Mouse (Mus musculus) lung, embryonic 14.5 days (tissue): ENCODE results near the gene Zbtb3. TPM values are rescaled to one million over a fixed set of nuclear protein-coding genes. Genes with fewer than 3 reads are reported as not detected.

Source experiments
- ATAC-seq: fragments of 200-750 bp; cut with Nextera tagmentation; 2 replicates; pipeline ENCODE4 v1.8.0; 2017; ENCODE audit warnings: mild to moderate bottlenecking, moderate TSS enrichment, moderate library complexity; ENCODE audit not compliant: insufficient read depth
- DNase-seq: peaks from one replicate; pipeline ENCODE4 v3.0.0-alpha.2; 2015
- H3K27ac ChIP-seq: fragments of 300-500 bp; sonication (generic); 2 replicates; pipeline ENCODE4 v1.5.1; 2014; ENCODE audit warnings: low read depth, mild to moderate bottlenecking, moderate library complexity
- H3K27me3 ChIP-seq: fragments of 300-500 bp; sonication (generic); 2 replicates; pipeline ENCODE4 v1.6.1; 2014; ENCODE audit warnings: low read length, control low read depth; ENCODE audit not compliant: insufficient read depth
- H3K36me3 ChIP-seq: fragments of 300-500 bp; sonication (generic); 2 replicates; pipeline ENCODE4 v1.6.1; 2014; ENCODE audit warnings: control low read depth; ENCODE audit not compliant: insufficient read depth
- H3K4me1 ChIP-seq: fragments of 300-500 bp; sonication (generic); 2 replicates; pipeline ENCODE4 v1.6.1; 2014; ENCODE audit warnings: antibody characterized with exemption, control low read depth; ENCODE audit not compliant: insufficient read depth
- H3K4me2 ChIP-seq: fragments of 300-500 bp; sonication (generic); 2 replicates; pipeline ENCODE4 v1.6.1; 2014; ENCODE audit warnings: mild to moderate bottlenecking
- H3K4me3 ChIP-seq: fragments of 300-500 bp; sonication (generic); 2 replicates; pipeline ENCODE4 v1.5.1; 2014; ENCODE audit warnings: low read depth, low read length
- H3K9ac ChIP-seq: fragments of 300-500 bp; sonication (generic); 2 replicates; pipeline ENCODE4 v1.6.1; 2014
- H3K9me3 ChIP-seq: fragments of 300-500 bp; sonication (generic); 2 replicates; pipeline ENCODE4 v1.6.1; 2016; ENCODE audit warnings: low read depth, low read length, control low read depth
- CTCF ChIP-seq: IDR thresholded peaks from 2 replicates; pipeline ENCODE4 v1.5.1; 2016; ENCODE audit warnings: antibody characterized with exemption, low read depth
- WGBS: fragments of 180-500 bp; shearing (Covaris S2); extraction: QIAGEN DNeasy Blood & Tissue Kit; methylation state at CpG from one replicate; pipeline ENCODE4 v1.1.7; 2014; 5-methylcytosine and 5-hydroxymethylcytosine counted together
- polyA plus RNA-seq: library from polyadenylated mRNA; unstranded; fragments of >200 nt; fragmentation: Nextera tagmentation; extraction: Ambion mirVana; gene quantifications from 2 replicates; pipeline ENCODE4 v1.2.1, GENCODE M21; 2014

Zbtb3 gene
- 6.1 and 6.6 TPM in 2 replicates for polyA plus RNA-seq

GRCm38 (mm10) chr19:8802130-8802821 is at the start of gene Zbtb3:
TSS of gene Zbtb3 (plus strand) at chr19:8802555.
- DNase-seq (peak; percentile 97), ATAC-seq (peak; percentile 97)
- WGBS: under 1% methylated on average over 30 of the region's 30 CpGs
- Histone ChIP-seq H3K9ac (peak within 1 kb of the TSS; percentile 55), H3K4me3 (peak within 1 kb of the TSS; percentile 60), H3K27me3 (no peaks in the 10 kb centered on the region), H3K27ac (peak within 1 kb of the TSS; percentile 88), H3K4me1 (0 out of 2 replicates have a peak, but pooled peaks cover 3% of the 10 kb centered on the region), H3K9me3 (no peaks in the 10 kb centered on the region), H3K4me2 (peak within 1 kb of the TSS; percentile 85), H3K36me3 (peaks cover 29% of the 10 kb centered on the region)
- no peak for TF ChIP-seq CTCF

- DNase-seq: no peak
- WGBS: 61% methylated on average over 3 of the region's 3 CpGs
Observed at GRCm38 (mm10) chr19:8755652-8756051, 46.7 kb upstream of the Zbtb3 start.

GRCm38 (mm10) chr19:8756635-8757387 is 45.5 kb upstream of the Zbtb3 start, which contains the start of gene Nxf1:
TSS of gene Nxf1 (plus strand) at chr19:8757073.
- peak; percentile 94 for ATAC-seq
- Histone ChIP-seq H3K36me3 (peaks cover 27% of the 10 kb centered on the region), H3K4me2 (peak within 1 kb of the TSS; percentile 61), H3K9me3 (no peaks in the 10 kb centered on the region), H3K4me3 (peak within 1 kb of the TSS; percentile 96), H3K27ac (peak within 1 kb of the TSS; percentile 92), H3K27me3 (no peaks in the 10 kb centered on the region), H3K4me1 (0 out of 2 replicates have a peak, but pooled peaks cover 3% of the 10 kb centered on the region), H3K9ac (peak within 1 kb of the TSS; percentile 96)
- DNase-seq: peak; percentile 99
- WGBS: under 1% methylated on average over 75 of the region's 75 CpGs
- TF ChIP-seq CTCF: 0 out of 2 replicates have a peak, but pooled peaks have one; percentile 7

More at GRCm38 (mm10) chr19:8755652-8756051, 46.7 kb upstream of the Zbtb3 start:
- peaks cover 38% of the 10 kb centered on the region for H3K36me3 ChIP-seq
- H3K4me2 ChIP-seq: peak overlapping the region; percentile 61
- no peak for TF ChIP-seq CTCF
- H3K4me3 ChIP-seq: peak overlapping the region; percentile 96; the same call in 1 of the 2 replicates
- no peak overlapping the region for H3K27ac ChIP-seq
- H3K27me3 ChIP-seq: no peaks in the 10 kb centered on the region
- ATAC-seq: no peak
- H3K9ac ChIP-seq: no peak overlapping the region
- no peaks in the 10 kb centered on the region for H3K9me3 ChIP-seq
- 0 out of 2 replicates have a peak, but pooled peaks cover 3% of the 10 kb centered on the region for H3K4me1 ChIP-seq

- WGBS: 4% methylated on average over 14 of the region's 14 CpGs
- TF ChIP-seq CTCF: no peak
Observed at GRCm38 (mm10) chr19:8757471-8757998, 44.8 kb upstream of the Zbtb3 start.

GRCm38 (mm10) chr19:8758899-8759298 is 43.5 kb upstream of the Zbtb3 start:
- no peak for ATAC-seq
- Histone ChIP-seq H3K27me3 (no peaks in the 10 kb centered on the region), H3K4me1 (0 out of 2 replicates have a peak, but pooled peaks cover 3% of the 10 kb centered on the region), H3K9ac (no peak overlapping the region), H3K27ac (no peak overlapping the region), H3K9me3 (no peaks in the 10 kb centered on the region), H3K4me2 (peak overlapping the region; percentile 61), H3K36me3 (peaks cover 29% of the 10 kb centered on the region), H3K4me3 (peak overlapping the region; percentile 96)
- 75% methylated on average over 2 of the region's 2 CpGs for WGBS
- DNase-seq: no peak
- TF ChIP-seq CTCF: no peak

More at GRCm38 (mm10) chr19:8757471-8757998, 44.8 kb upstream of the Zbtb3 start:
- H3K4me1 ChIP-seq: 0 out of 2 replicates have a peak, but pooled peaks cover 3% of the 10 kb centered on the region
- no peaks in the 10 kb centered on the region for H3K27me3 ChIP-seq
- no peaks in the 10 kb centered on the region for H3K9me3 ChIP-seq
- peak overlapping the region; percentile 96 for H3K9ac ChIP-seq
- peak overlapping the region; percentile 92 for H3K27ac ChIP-seq
- ATAC-seq: no peak
- peak overlapping the region; percentile 61 for H3K4me2 ChIP-seq
- peak overlapping the region; percentile 96 for H3K4me3 ChIP-seq
- H3K36me3 ChIP-seq: peaks cover 25% of the 10 kb centered on the region
- no peak for DNase-seq

GRCm38 (mm10) chr19:8760757-8761156 is 41.6 kb upstream of the Zbtb3 start:
- Histone ChIP-seq H3K36me3 (peaks cover 36% of the 10 kb centered on the region), H3K4me3 (no peak overlapping the region), H3K27me3 (no peaks in the 10 kb centered on the region), H3K9ac (no peak overlapping the region), H3K4me2 (no peak overlapping the region), H3K27ac (no peak overlapping the region), H3K4me1 (0 out of 2 replicates have a peak, but pooled peaks cover 3% of the 10 kb centered on the region), H3K9me3 (no peaks in the 10 kb centered on the region; the same call in 1 of the 2 replicates)
- ATAC-seq (no peak), DNase-seq (no peak)
- WGBS: 90% methylated on average over 2 of the region's 2 CpGs
- TF ChIP-seq CTCF: no peak
